Mouse (Mus musculus): ENCODE measurements around the gene Aqp11.

Gene Aqp11

DNA sequence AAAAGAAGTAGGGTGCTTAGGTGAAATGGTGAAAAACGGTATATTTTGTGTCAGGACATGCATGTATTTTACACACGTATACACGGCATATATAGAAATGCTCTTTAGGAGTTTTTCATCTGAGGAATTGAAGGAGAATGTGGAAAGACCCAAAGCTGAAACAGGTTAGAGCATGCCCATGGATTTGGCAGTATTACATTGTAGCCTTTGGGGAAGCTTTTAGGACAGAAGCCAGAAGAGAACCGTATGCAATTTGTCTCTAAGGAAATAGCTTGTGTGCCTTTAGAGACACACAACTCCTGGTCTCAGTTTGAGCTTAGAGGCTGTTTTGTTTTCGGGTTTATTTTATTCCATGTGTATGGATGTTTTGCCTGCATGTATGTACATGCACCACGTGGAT is 37.0 kb downstream of the Aqp11 start:
- no peak for DNase-seq

DNA sequence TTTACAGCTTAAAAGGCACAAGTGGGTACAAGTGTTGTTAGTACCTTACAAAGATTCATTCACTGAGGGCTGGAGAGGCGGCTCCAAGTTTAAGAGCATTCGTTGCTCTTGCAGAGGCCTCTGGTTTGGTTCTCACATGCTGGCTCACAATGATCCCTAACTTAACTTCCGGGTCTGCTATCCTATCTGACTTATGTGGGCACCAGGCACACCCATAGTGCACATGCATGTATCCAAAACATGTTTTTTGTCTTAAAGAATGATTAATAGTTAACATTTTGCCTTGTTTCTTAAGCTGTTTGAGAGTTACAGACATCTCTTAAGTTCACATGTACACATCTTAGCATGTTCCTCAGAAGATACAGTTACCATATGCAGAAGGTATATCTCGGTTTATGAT is 37.9 kb downstream of the Aqp11 start:
- no peak for DNase-seq

DNA sequence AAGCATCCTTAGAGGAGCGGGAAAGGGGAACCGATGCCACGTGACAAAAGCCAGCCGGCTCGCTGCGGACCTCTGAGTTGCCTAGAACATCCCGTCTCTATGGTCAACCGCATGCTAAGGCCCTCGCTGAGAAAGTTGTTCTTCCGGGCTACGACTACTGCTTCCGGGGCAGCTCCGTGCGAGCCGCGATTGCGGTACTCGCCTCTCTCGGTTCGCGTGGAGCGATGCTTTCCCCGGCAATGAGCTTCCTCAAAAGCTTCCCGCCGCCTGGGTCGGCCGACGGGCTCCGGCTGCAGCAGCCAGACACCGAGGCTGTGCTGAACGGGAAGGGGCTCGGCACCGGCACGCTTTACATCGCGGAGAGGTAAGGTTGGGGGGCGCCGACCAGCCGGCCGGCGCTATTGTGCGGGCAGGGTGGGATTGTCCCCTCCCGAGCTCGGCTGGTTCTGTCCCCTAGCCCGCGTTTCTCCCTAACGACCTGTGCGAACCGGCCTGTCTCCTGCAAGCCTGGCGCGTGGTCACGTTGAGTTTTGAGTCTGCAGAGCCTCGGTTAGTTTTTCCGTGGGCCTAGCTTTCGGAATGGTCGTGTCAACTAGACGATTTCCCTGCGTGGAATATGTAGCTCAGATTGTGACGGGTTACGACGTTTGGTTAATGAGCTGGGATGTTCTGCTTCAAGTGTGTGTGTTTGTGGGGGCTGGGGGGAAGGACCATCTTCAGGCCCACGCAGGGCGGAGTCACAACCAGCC is 41.4 kb downstream of the Aqp11 start, which contains the start of gene Clns1a:
Clns1a (plus strand) TSS at position 129 of the 749 bp plus-strand sequence.
- peak; percentile 89 to 93 for DNase-seq

DNA sequence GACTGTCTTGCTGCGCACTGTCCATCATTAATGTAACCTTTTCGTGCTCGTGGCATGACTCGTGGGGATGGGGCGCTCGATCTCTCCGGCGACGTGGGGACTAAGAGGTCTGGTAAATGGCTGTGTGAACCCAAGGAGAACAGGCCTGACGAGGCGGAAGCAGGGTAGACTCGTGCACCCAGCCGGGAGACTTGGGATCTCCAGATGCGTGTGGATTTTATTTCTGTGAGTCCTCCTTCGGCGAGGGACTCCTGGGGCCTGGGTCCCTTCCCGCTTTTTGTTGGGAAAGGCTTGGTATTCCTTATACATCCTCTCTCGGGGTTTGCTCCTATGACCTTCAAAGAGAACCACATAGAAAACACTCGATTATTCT is 42.0 kb downstream of the Aqp11 start:
- no peak for DNase-seq

DNA sequence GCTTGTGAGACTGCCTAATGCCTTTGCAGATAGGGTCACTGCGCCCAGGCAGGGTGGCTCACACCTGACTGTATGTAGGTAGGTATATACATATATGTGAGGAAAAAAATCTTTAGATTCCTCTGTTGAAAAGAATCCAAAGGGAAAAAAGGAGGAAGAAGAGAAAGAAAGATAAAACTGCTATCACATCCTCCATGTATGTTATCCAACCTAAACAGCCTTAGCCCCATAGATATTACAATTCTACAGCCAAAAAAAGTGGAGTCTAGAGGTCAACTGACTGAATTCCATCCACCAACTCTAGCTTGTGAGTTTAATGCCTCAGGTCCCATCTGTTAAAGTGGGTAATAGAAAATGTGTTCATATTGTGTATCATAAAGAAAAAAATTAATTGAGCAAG is 42.6 kb downstream of the Aqp11 start:
- DNase-seq, result no peak

DNA sequence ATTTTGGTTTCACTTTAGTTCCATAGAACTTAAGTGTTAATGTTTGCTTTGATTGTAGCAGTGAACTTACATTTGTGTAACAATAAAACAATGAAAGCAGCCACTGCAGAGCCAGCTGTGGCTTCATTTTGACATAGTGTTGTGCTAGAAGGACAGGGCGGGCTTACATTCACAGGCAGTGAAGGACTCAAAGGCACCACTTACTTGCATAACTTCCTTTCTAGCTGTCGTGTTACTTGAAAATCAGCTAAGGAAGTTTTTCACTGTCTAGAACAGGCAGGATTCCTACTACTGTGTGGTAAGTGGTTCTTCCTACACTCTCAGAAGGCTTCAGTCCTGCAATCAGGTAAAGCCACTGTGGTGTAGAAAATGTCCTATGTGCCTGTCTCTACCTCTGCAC is 50.3 kb downstream of the Aqp11 start:
- DNase-seq, result no peak

DNA sequence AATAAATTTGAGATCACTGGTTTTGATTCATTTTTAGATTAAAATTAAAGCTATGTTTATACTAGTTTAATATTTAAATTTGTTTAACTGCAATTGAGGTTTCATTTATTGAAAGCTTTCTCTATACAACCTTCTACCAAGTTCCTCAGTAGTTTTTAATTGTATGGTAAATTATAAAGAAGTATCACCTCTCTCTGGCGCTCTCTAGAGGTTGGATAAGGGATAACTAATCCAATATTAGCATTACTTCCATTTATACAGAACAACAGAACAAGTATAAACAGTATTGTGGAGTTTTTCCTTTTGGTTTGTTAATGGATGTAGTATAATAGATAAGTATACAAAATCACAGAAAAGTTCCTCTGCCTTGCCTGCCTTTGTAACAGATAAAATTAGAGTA is 58.9 kb downstream of the Aqp11 start:
- no peak for DNase-seq
